Mouse (Mus musculus) adrenal gland, postnatal 10 days (tissue): ENCODE results near the gene Zfp740. TPM values are rescaled to one million over a fixed set of nuclear protein-coding genes. Genes with fewer than 3 reads are reported as not detected.
"Not testable (repeated sequence)": the region's sequence is repeated elsewhere in the genome, so short reads cannot be mapped to it uniquely, and the experiment has no call there.

Experiments
- DNase-seq: peaks from one replicate; pipeline ENCODE4 v3.0.0; 2021; ENCODE audit warnings: mixed read lengths
- total RNA-seq, 2 experiments: library from RNA; stranded (reverse); gene quantifications; 2 replicates each; pipeline ENCODE4 v1.2.3; 2021

Zfp740 gene
- total RNA-seq, 2 experiments from 2014 or later: 66.7 to 84.9 TPM

DNA sequence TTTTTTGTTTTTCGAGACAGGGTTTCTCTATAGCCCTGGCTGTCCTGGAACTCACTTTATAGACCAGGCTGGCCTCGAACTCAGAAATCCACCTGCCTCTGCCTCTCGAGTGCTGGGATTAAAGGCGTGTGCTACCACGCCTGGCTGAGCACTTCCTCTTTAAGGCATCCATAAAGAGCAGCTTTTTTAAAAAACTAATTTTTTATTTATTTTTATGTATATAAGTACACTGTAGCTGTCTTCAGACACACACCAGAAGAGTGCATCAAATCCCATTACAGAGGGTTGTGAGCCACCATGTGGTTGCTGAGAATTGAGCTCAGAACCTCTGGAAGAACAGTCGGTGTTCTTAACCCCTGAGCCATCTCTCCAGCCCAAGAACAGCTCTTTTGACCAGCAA lies 22.6 kb downstream of the Zfp740 start:
- DNase-seq: not testable (repeated sequence)

DNA sequence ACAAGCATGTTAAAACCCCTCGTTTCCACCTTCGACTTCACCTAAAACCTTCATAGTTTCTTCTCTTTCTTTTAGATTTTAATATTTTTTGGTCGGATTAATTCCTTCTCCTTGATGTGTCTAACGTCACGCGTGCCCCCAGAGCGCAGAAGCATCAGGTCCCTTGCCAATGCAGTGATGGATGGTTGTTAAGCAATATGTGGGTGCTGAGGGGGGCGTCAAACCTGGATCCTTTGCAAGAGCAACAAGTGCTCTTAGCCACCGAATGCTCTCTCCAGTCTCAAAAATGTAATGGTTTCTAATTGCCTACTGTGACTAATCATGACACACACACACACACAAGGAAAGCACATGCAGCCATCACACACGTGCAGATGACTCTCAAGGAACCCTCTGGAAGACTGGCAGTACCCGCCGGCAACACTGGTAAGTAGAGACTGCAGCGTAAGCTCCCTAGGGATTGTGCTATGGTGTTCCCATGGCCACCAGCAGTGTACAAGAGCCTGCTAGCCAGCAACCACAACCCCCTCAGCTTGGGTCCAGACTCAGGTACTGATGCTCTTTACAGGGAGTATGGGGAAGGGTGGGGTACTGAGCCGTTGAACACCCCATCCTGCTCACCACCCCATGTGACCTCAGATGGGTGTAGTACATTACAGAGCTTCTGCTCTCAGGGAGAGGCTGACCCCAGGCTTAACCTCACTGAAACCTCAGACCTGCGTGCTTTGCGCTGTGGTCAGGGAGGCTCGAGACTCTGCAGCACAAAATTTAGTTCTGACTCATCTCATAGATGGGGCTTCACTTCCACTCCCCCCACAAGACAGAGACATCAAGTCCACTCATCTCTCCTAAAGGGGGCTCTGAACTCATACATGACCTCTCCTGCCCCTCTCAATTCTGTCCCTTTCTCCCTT lies 27.6 kb downstream of the Zfp740 start:
- no peak for DNase-seq

DNA sequence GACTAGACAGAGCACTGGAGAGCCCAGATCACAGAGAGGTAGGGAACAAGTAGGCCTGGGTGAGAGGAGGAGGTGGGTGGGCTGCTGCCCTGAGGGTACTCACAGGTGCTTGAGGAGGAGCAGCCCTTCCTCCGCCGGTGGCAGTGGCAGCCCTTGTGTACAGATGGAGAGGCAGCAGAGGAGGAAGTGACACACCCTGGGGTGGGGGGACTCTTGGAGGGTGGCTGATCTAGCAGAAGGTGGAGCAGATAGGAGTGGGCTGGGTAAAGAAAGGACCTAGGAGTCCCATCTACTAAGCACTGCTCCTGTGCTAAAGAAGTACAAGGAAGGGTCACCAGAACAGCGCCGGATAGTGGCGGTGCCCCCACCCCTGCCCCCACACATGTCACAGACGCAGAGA lies 28.7 kb downstream of the Zfp740 start, which contains the start of gene Itgb7:
Gene Itgb7 (minus strand): TSS at position 197 of the 400 bp plus-strand sequence.
- DNase-seq: no peak

DNA sequence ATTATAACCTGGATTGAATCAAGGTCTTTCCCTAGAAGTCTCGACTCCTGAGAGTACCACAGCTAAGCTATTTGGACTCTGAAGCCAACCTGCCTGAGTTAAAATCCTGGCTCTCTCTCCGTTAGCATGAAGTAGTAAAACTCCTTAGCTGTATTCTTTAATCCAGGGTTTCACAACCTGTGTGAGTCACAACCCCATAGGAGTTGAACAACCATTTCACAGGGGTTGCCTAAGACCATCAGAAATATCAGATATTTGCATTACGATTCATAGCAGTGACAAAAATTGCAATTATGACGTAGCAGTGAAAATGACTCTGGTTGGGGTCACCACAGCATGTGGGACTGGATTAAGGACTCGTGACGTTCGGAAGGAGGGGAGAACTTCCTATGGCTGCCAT lies 29.7 kb downstream of the Zfp740 start:
- no peak for DNase-seq

DNA sequence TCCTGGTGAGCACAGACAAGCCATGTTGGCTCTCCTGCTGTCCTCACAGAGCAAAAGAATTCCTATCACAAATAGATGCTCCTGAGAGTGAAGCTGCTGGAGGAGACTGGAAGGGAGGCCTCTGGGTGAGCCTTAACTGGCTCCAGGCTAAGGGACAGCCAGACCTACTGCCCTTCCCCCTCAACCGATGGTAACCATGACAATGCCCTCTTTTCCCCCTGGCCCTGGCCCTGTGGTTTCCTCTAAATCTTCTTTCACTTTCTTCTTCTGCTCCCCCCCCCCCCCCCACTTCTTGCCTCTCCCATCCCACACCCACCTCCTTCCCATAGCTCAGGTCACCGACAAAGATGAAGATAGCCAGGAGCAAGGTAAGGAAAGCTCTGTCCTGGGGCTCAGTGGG lies 30.8 kb downstream of the Zfp740 start:
- DNase-seq: no peak

GRCm38 (mm10) chr15:102235371-102236027 lies 32.5 kb downstream of the Zfp740 start:
- DNase-seq: no peak

- DNase-seq: no peak
Measured at GRCm38 (mm10) chr15:102238543-102239259, 35.7 kb downstream of the Zfp740 start.

DNA sequence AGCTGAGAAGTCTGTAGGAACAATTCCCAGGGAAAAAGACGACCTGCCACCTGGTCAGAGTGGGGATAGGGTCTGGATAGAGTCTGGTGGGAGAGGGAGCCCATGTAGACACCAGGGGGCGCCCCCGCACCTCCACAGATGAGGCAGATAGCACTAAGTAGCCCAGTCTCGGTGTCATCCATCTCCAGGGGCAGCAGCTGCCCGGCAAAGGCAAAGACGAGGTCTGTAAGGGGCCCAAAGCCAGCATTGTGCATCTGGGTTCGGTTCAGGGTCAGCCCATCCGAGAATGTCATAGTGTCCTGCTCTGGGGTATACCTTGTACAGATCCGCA lies 36.2 kb downstream of the Zfp740 start:
- peak; percentile 89 for DNase-seq

- no peak for DNase-seq
Measured at GRCm38 (mm10) chr15:102239851-102240250, 36.8 kb downstream of the Zfp740 start.

GRCm38 (mm10) chr15:102240607-102241006 lies 37.6 kb downstream of the Zfp740 start:
- peak; percentile 54 for DNase-seq

DNA sequence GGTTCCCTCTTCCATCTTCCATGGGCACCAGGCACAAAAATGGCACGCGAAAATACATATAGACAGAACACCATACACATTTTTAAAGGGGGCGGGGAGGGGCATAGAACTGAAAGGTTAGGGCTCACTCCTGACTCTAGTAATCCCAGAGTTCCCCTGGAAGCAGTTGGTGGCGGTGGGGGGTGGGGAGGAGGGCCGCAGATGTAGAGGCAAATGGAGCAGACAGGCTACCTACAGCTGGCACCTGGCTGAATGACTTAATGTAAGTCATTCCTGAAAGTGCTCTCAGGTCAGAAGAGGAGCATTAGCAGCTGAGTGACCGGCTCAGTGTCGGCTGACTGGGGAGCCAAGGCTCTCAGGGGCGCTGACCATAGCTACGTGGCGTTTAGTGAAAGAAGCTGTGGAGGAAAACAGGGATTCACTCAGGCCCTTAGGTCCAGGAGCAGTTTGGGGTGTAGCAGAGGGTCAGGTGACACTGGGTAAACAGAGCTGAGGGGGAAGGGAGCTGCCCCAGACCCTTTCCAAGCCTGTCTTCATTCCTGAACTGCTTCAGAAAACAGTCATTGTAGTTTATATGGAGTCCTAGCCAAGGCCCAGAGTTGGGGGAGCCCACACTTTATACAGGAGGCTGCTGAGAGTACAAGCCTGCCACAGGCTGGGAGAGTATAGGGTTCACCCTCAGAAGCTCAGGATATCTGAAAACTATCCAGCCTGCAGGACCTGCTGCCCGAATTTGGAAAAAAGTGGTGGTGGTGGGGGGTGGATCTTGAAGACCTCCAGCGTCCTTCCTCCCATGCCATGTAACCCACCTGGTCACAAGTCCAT lies 39.6 kb downstream of the Zfp740 start:
- no peak for DNase-seq

DNA sequence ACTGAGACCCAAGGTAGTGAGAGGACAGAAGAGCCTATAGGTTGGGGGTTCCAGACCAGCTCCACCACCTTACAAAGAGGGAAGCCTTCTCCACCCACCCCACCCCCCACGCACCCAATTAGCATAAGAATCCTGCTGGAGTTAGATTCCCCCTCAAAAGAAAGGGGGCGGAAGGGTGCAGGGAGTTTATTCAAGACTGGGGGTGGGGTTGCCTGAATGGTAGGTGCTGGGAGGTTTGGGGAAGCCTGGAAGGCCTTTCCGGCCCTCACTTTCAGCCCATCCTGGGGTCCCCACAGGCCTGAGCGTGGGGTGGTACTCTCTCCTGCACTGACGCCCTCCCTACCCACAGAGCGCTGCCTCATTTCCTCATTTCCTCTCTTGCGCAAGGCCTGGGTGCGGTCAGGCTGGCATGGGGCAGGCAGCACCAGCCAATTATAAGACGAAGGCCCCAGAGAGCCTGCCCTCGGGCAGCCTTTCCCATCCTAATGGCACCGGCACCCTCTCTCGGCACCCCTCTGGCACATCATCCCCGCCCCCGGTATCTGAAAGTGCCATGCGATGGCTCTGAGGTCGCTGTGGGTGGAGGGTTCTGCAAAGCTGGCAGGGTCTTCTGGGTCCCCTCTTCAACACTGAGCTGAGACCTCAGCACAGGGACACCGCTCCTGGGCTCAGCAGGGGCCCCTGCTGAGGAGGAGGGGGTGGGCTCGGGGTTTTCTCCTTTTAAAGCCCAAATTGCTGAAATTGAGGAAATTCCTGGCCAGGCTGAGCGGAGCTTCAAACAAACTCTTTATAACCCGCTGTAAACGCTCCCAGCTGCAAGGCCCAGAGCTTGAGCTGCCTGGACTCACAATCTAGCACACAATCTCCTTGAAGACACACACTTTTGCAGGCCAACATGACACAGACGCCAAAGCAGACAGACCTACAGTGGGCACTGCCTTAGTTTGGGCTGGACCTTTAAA lies 40.5 kb downstream of the Zfp740 start:
- DNase-seq: peak; percentile 79

DNA sequence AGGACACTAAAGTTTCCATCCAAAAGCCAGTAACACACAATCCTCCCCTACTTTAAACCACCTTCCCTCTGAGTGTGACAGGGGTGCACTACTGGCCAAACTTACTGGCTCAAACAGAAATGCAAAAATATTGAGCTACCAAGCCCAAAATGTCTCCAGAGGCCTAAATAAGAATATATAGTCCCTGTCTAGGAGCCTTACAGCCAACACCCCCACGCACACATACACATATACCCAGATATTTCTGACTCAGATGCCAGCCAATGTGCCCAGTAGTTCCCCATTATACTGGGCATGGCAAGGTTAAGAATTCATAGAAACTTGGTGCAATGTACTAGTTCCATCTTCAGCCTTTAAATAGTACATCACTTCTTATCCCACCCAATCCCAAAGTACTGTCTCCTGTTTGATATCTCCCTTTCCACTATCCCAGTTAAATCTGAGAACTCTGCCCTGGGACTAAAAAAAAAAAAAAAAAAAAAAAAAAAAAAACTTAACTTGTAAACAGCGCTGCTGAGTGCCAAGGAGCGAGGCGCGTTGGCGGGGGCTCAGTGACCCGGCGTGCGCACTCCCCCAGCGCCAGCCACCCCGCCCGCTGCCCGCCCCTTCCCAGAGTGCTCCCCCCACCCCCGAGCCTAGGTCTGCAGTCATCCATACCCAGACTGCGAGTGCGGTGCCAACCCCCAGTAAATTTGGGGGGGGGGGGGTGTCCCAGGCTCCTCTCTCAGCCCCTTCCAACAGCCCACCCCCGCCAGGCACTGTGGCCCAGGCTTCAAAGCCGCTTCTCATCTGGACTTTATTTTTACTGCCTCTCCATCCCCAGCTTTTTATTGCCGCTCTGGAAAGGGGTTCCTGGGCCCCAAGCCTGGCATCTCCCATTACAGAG lies 41.5 kb downstream of the Zfp740 start:
- no peak for DNase-seq

DNA sequence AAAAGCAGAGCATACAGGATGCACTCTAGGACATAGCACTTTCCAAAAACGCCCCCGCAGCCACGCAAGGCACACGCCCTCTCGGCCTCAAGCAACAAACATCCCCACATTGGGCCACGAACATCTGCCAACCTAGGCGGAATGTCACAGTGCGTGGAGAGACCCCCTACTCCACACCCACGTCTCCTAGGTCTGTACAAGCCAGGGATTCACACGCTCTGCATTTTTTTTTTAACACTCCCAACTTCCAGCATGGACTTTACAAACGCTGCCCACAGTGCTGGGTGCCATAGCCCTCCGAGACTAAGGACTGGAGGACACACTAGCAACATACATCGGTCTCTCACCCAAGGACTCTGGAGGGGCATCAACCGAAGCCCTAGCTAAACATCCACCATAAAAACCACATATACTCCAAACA lies 42.4 kb downstream of the Zfp740 start:
- no peak for DNase-seq

DNA sequence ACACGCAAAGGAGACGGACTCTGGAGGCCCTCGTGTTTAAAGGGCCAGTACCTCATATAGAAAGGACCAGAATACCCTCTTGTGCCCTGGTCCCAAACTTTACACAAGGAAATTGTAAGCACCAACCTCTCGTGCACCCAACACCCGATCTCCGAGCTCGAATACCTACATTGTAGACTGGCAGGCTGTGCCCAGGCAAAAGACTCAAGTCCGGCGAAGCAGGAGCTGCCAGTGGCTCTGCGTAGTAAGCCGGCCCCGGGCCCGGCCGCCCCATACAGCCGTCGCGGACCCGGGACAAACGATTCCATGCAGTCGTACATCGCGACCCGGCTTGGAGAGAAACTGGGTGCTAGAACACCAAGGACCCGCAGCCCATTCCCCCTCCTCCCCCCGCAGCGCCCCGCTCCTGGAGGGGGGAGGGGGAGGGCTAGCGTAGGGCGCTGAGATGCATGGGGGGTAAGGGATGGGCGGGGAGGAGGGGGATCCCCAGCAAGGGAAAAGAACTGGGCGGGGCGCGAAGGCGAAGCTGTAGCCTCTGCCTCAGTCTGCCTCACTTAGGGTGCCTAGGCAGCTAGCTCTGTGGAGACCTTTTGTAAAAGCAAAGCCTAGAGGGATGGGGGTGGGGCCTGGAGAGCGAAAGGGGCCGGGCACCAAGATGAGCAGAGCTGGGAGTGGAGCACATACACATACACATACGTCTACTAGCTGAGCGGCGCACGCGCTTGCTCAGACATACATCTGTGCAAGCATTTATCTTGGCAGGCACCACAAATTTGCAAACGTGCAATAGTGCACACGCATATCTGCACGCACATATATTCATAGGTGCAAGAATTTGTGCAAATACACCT lies 43.1 kb downstream of the Zfp740 start:
- peak; percentile 81 for DNase-seq

DNA sequence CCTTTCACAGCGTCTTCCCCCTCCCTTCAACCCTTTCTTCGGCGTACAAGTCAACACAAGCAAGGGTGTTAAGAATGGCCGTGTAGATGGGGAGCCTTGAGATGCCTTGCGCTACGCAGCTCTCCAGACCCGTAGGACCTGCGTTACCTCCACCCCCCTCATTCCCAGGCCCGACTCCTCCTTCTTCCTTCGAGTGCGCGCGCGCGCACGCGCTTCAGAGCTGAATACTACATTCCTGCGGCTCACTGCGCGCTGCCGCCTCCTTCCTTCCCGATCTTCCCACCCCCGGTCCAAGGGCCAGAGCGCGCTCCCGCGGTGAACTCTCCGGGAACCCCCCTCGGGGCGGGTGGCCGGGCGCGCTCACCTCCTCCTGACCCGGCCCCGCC lies 43.8 kb downstream of the Zfp740 start:
- DNase-seq: peak; percentile 95

DNA sequence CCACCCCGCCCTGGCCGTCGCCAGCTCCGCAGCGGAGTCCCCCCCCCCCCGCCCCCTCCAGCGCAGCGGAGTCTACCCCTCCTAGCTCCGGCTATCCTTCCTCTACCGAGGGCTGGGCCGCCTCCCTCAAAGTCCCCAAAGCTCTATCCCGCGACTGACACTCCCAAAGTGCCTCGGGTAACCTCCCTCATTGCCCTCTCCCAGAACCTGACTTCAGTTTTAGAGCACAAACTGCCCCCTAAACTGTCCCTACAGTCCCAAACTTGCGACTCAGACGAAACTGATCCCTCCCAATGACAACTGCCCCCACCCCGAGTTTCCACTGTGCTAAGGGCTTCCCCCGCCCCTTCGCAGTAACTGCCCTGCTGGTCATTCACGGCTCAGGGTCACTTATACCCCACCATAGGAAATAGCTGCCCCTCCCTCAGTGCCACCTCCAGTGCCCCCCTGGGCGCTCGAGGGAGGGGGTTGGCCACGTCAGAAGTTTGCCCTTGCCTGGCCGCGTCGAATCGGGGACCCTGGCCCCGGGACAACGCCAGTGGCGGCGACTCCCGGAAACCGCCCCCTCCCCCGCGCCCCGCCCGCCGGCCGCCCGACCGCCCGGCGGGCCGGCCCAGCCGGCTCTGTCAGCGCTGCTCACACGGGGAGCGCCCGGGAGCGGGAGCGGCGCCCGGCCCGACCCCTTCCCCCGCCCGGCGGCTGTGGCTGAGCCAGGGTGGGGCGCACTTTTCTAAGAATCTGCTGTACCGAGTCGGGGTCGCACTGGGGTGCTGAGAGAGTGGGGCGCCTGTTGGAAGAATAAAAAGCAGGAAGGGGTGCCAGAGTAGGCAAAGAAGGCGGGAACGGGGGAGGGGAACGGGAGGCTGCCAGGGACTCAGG lies 44.4 kb downstream of the Zfp740 start:
- DNase-seq: peak; percentile 81
